ENCODE assay signal across 19 mouse cellular contexts in the genomic region with DNA sequence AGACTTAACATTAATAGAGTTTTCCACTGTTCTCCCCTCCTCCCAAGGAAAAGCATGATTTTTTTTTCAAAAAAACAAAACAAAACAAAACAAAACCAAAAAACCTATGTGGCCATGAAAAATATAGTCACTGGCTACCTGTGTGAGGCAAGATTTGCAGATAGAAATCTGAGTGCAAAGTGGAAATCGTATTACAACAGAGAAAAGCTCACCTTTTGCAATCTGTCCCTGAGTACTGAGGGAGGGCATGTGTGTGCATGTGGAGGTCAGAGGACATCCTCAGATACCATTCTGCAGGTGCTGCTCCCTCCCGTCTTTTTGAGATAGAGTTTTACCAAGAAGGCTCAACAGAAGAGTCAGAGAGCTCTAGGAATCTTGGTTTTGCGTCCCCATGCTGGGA. TPM values are rescaled to one million over a fixed set of nuclear protein-coding genes. Genes with fewer than 3 reads are reported as not detected.
DNase-seq lines count a peak whose midpoint lies in the region; ATAC-seq and TF ChIP-seq lines count a peak whose summit lies in the region.
"Had no signal": no experiment of that assay in that cellular context is flagged by ENCODE, and none has a peak within 500 bp of the region (broad histone marks: within the 10 kb centered on the region; RNA-seq: fewer than 3 reads in every experiment).

No protein-coding gene starts in this region.

- no peak for TF ChIP-seq POLR2A in MEL (IDR thresholded peaks at IDR 0.05; ENCODE audit: control insufficient read depth in 1 of 2, insufficient read depth in 1 of 2, low read depth in 1 of 2, low read length in 2 of 2, poor library complexity in 1 of 2)

- no peak for TF ChIP-seq CTCF in left cerebral cortex, adult 2 months (IDR thresholded peaks at IDR 0.05)
- TF ChIP-seq CTCF in MEL (IDR thresholded peaks at IDR 0.05 in 2 of 3, conservative IDR thresholded peaks at IDR 0.05 in 1 of 3; ENCODE audit: control insufficient read depth in 1 of 3, insufficient read depth in 1 of 3, low read depth in 2 of 3, low read length in 3 of 3, poor library complexity in 1 of 3, severe bottlenecking in 1 of 3): no peak

- H3K4me1 ChIP-seq in heart, embryonic 14.5 days (ENCODE audit: control insufficient read depth in 2 of 2, insufficient read depth in 2 of 2, low read length in 2 of 2): peaks cover 39 to 78% of the 10 kb centered on the region in 2 experiments
- peaks cover 86% of the 10 kb centered on the region for H3K4me1 ChIP-seq in heart, embryonic 10.5 days
- H3K4me1 ChIP-seq in MEL (ENCODE audit: control insufficient read depth in 1 of 2, insufficient read depth in 2 of 2, low read length in 2 of 2): peaks cover 13 to 29% of the 10 kb centered on the region in 2 experiments
- H3K4me1 ChIP-seq in liver, embryonic 13.5 days (replicated peaks): peaks cover 95% of the 10 kb centered on the region

- no peak overlapping the region for H3K4me2 ChIP-seq in heart, embryonic 14.5 days (ENCODE audit: low read length)
- no peak overlapping the region for H3K4me2 ChIP-seq in liver, embryonic 13.5 days
- H3K4me2 ChIP-seq: limb, embryonic 12.5 days; lung, embryonic 15.5 days had no signal

- WGBS in heart, embryonic 14.5 days: 79% methylated on average over 3 of the region's 3 CpGs
- WGBS in heart, embryonic 10.5 days: 72% methylated on average over 3 of the region's 3 CpGs
- WGBS in liver, embryonic 13.5 days (ENCODE audit: insufficient replicate concordance): 56% methylated on average over 3 of the region's 3 CpGs

- intact Hi-C loops in left cerebral cortex, adult 2 months (cut with DNase I): no loop called here

- no peaks in the 10 kb centered on the region for H3K9me3 ChIP-seq in heart, embryonic 14.5 days (ENCODE audit: control insufficient read depth, low read length)
- H3K9me3 ChIP-seq in heart, embryonic 10.5 days: no peaks in the 10 kb centered on the region
- no peaks in the 10 kb centered on the region for H3K9me3 ChIP-seq in MEL (replicated peaks; ENCODE audit: insufficient read depth, low read length)
- no peaks in the 10 kb centered on the region for H3K9me3 ChIP-seq in liver, embryonic 13.5 days (replicated peaks)
- H3K9me3 ChIP-seq: forebrain, embryonic 10.5 days; G1E; hindbrain, embryonic 13.5 days; limb, embryonic 12.5 days; lung, embryonic 15.5 days had no signal

- ATAC-seq in heart, embryonic 14.5 days (ENCODE audit: insufficient number of reproducible peaks, insufficient read depth, low FRiP score, low read depth): no peak
- no peak for ATAC-seq in liver, embryonic 13.5 days (ENCODE audit: low read depth)
- ATAC-seq in granulocyte monocyte progenitor cell, adult 5-6 weeks (replicated peaks; ENCODE audit: poor library complexity, severe bottlenecking): no peak

- H3K27ac ChIP-seq in heart, embryonic 14.5 days (replicated peaks in 1 of 2; ENCODE audit: control insufficient read depth in 1 of 2, insufficient read depth in 1 of 2, low read depth in 2 of 2, low read length in 2 of 2): peak overlapping the region in 1 of 2 experiments; percentile 37; a peak in 2 of 4 replicates
- no peak overlapping the region for H3K27ac ChIP-seq in heart, embryonic 10.5 days
- H3K27ac ChIP-seq in left cerebral cortex, adult 2 months: peak overlapping the region; percentile 53; the same call in 1 of the 2 replicates
- H3K27ac ChIP-seq in MEL (ENCODE audit: control insufficient read depth, low read depth, low read length): peak overlapping the region; percentile 89
- H3K27ac ChIP-seq in liver, embryonic 13.5 days: no peak overlapping the region
- H3K27ac ChIP-seq: forebrain, embryonic 10.5 days; limb, embryonic 12.5 days had no signal

- H3K36me3 ChIP-seq in heart, embryonic 14.5 days (ENCODE audit: control insufficient read depth, insufficient read depth, low read length): 0 out of 2 replicates have a peak, but pooled peaks cover 2% of the 10 kb centered on the region
- H3K36me3 ChIP-seq in heart, embryonic 10.5 days: peaks cover 9% of the 10 kb centered on the region; the same call in 1 of the 2 replicates
- H3K36me3 ChIP-seq in MEL (ENCODE audit: control insufficient read depth in 1 of 2, insufficient read depth in 2 of 2, low read length in 2 of 2): peaks cover 0 to 23% of the 10 kb centered on the region in 2 experiments; a peak in 2 of 4 replicates
- no peaks in the 10 kb centered on the region for H3K36me3 ChIP-seq in liver, embryonic 13.5 days
- H3K36me3 ChIP-seq: hindbrain, embryonic 13.5 days; lung, embryonic 15.5 days had no signal

- peak overlapping the region; percentile 7; the same call in 1 of the 2 replicates for H3K9ac ChIP-seq in heart, embryonic 14.5 days (ENCODE audit: low read length)
- no peak overlapping the region for H3K9ac ChIP-seq in MEL (ENCODE audit: control insufficient read depth, low read depth, low read length, poor library complexity, severe bottlenecking)
- 0 out of 2 replicates have a peak overlapping the region, but pooled peaks have one; percentile 11 for H3K9ac ChIP-seq in liver, embryonic 13.5 days
- H3K9ac ChIP-seq: hindbrain, embryonic 13.5 days; limb, embryonic 12.5 days; lung, embryonic 15.5 days had no signal

- no peak for TF ChIP-seq EP300 in MEL (IDR thresholded peaks at IDR 0.05; ENCODE audit: low read depth in 1 of 2, low read length in 2 of 2)

- H3K27me3 ChIP-seq in heart, embryonic 14.5 days (ENCODE audit: control insufficient read depth, insufficient read depth, low read length): no peaks in the 10 kb centered on the region
- H3K27me3 ChIP-seq in heart, embryonic 10.5 days (ENCODE audit: insufficient read depth, poor library complexity, severe bottlenecking): no peaks in the 10 kb centered on the region
- H3K27me3 ChIP-seq in MEL (ENCODE audit: control insufficient read depth in 1 of 2, insufficient read depth in 2 of 2, low read length in 2 of 2): no peaks in the 10 kb centered on the region
- no peaks in the 10 kb centered on the region for H3K27me3 ChIP-seq in liver, embryonic 13.5 days
- H3K27me3 ChIP-seq: hindbrain, embryonic 13.5 days; limb, embryonic 12.5 days; lung, embryonic 15.5 days had no signal

- H3K4me3 ChIP-seq in heart, embryonic 14.5 days (ENCODE audit: control insufficient read depth in 1 of 2, insufficient read depth in 1 of 2, low read depth in 1 of 2, low read length in 2 of 2): no peak overlapping the region
- H3K4me3 ChIP-seq in heart, embryonic 10.5 days: no peak overlapping the region
- H3K4me3 ChIP-seq in left cerebral cortex, adult 2 months: no peak overlapping the region
- 0 out of 4 replicates have a peak overlapping the region, but pooled peaks of 1 of the 2 experiments have one; percentile 40 for H3K4me3 ChIP-seq in MEL (ENCODE audit: control insufficient read depth in 1 of 2, insufficient read depth in 1 of 2, low read depth in 2 of 2, low read length in 2 of 2)
- H3K4me3 ChIP-seq in liver, embryonic 13.5 days (replicated peaks): no peak overlapping the region
- H3K4me3 ChIP-seq: forebrain, embryonic 10.5 days; hindbrain, embryonic 13.5 days; limb, embryonic 12.5 days; lung, embryonic 15.5 days had no signal

- DNase-seq in heart, embryonic 10.5 days (ENCODE audit: low spot score): no peak
- DNase-seq in left cerebral cortex, adult 2 months (ENCODE audit: extremely low spot score in 1 of 2, low spot score in 2 of 2): no peak
- DNase-seq in left cerebral cortex, adult 11 months (ENCODE audit: low spot score): no peak
- no peak for DNase-seq in MEL (ENCODE audit: low read depth, low spot score)
- DNase-seq in liver, embryonic 13.5 days: no peak
- DNase-seq in adrenal gland, postnatal 36 days: no peak
- DNase-seq: adrenal gland, postnatal 14 days; embryo, embryonic 11 days; gastrocnemius, postnatal 10 days; layer of hippocampus, adult 9-11 months; right cerebral cortex, postnatal 4 days; thymus, postnatal 14 days had no signal

- peaks cover 11% of the 10 kb centered on the region for H3K79me2 ChIP-seq in MEL (ENCODE audit: control insufficient read depth, insufficient read depth, low read length, poor library complexity)

- no peak for TF ChIP-seq RAD21 in MEL (IDR thresholded peaks at IDR 0.05; ENCODE audit: low read depth, low read length)

TF ChIP-seq in MEL, 35 proteins besides CTCF, POLR2A, EP300 and RAD21:
- TF ChIP-seq KAT2A (conservative IDR thresholded peaks at IDR 0.05; ENCODE audit: low read depth, low read length): no peak
- TF ChIP-seq ZKSCAN1 (IDR thresholded peaks at IDR 0.05; ENCODE audit: low read depth, low read length): 0 out of 2 replicates have a peak, but pooled peaks have one; percentile 30

RNA-seq across cellular contexts. Expression of a gene that starts 14.2 kb away (rescaled TPM):
- polyA plus RNA-seq in heart, embryonic 14.5 days (2014; fragmentation: Nextera tagmentation; extraction: Ambion mirVana): 46.4 and 53.8 TPM in 2 replicates
- polyA plus RNA-seq in heart, embryonic 10.5 days (2016; fragmentation: Nextera tagmentation; extraction: Ambion mirVana): 12.5 and 17.6 TPM in 2 replicates
- 10 to 100 TPM; 62.2 to 67.6 TPM for total RNA-seq in left cerebral cortex, adult 2 months (2021)
- total RNA-seq in MEL (2012; rRNA removed): 36.7 and 46.0 TPM in 2 replicates
- polyA plus RNA-seq in MEL (2012; ENCODE audit: insufficient read depth in 1 of 2, insufficient read length in 2 of 2, low read depth in 1 of 2, low replicate concordance in 2 of 2, missing spikeins in 1 of 2): 10 to 100 TPM in 1 of 2 experiments, not detected in 1; 55.2 TPM
- polyA plus RNA-seq in liver, embryonic 13.5 days (2015; fragmentation: Nextera tagmentation; extraction: Ambion mirVana): 5.3 and 7.0 TPM in 2 replicates
- total RNA-seq in adrenal gland, postnatal 36 days (2021): 100 to 1,000 TPM; 119 to 155 TPM
- 42.3 and 44.7 TPM in 2 replicates for total RNA-seq in granulocyte monocyte progenitor cell, adult 5-6 weeks (2014; fragmentation: Nextera tagmentation)
- total RNA-seq in granulocyte monocyte progenitor cell, adult 5-6 weeks (2017): 34.9 and 35.3 TPM in 2 replicates

Comparison
In these comparisons a context has a peak if more than half of its experiments do, and no peak if none do; other contexts are left out.
1. H3K27ac ChIP-seq: peak in left cerebral cortex, adult 2 months (single experiment) and MEL (single experiment); none in heart, embryonic 10.5 days (single experiment) and liver, embryonic 13.5 days (single experiment).